Mouse (Mus musculus): ENCODE measurements around the gene Ate1. TPM values are rescaled to one million over a fixed set of nuclear protein-coding genes. Genes with fewer than 3 reads are reported as not detected.

Gene Ate1
- 10 to 100 TPM; 38.2 to 42.6 TPM for total RNA-seq (2023)

DNA sequence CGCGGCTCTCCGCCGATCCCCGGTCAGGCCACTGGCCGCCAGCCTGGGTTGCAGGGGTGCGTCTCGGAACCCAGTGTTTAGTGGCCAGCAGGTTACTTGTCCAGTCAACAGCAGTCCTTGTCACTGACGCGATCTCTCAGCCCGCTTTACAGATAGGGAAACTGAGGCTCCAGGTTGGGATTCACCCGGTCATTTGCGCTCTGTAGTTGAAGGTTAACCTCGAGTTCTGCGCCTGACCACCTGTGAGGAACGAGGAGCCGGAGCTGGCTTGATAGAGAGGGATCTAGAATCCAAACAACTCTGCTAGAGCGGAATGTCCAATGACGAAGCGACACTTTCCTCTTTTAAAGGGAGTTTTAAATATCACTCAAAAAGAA, at the start of gene Ate1:
TSS of gene Ate1 (minus strand) at position 321 of the 377 bp plus-strand sequence.

Other genes starting within 250 kb of the Ate1 start
- gene Nsmce4a, start 52.7 kb upstream of the Ate1 start, total RNA-seq (2023), result 100 to 1,000 TPM; 148 to 153 TPM
- gene Tacc2, start 57.1 kb upstream of the Ate1 start, total RNA-seq (2023), result 1 to 10 TPM in 1 of 2 experiments, under 1 TPM in 1; 0.77 to 1.1 TPM